Mouse (Mus musculus) urinary bladder, postnatal 14 days (tissue): Measurements from ENCODE around the gene Gabarapl1.
"Not testable (repeated sequence)": the region's sequence is repeated elsewhere in the genome, so short reads cannot be mapped to it uniquely, and the experiment has no call there.

Experiments
- DNase-seq: peaks from one replicate; pipeline ENCODE4 v3.0.0; 2021; ENCODE audit warnings: low spot score

Gabarapl1 gene

DNA sequence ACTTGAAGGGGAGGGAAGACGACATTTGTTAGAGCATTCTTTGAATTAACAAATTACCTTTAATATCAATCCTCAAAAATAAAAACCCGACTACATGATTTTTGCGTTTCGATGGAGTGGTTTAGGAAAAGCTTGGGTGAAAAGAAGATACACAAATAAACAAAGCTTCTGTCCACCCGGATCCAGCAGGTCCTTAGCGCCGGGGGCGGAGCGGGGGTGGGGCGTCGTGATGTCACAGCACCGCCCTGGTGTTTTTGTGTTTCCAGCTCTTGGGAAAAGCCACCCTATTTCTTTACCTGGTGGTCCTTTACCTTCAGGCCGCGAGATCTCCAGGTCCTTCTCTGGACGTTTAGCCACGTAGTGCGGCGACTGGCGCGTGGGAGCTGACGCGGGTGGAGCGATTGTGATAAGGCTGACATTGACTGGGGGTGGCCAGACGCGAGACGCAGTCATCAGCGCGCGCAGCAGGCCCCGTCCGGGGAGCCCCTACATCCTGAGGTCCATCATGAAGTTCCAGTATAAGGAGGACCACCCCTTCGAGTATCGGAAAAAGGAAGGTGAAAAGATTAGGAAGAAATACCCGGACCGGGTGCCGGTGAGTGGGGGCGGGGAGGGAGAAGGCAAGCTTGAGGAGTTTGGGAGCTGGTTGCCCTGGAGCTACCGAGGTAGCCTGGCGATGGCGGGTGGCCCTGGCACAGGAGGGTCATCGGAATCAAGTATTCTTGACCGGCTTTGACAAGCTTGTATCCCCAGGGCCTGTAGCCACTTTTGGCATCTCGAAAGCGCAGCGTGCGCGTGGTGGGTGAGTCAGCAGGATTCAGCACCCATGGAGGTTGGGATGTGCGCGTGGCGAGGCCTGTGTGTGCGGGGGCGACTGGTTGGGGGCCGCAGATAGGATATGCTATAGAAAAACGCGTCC is at the start of gene Gabarapl1:
Gabarapl1 (plus strand) TSS at position 219 of the 919 bp plus-strand sequence.
- DNase-seq: peak; percentile 82

DNA sequence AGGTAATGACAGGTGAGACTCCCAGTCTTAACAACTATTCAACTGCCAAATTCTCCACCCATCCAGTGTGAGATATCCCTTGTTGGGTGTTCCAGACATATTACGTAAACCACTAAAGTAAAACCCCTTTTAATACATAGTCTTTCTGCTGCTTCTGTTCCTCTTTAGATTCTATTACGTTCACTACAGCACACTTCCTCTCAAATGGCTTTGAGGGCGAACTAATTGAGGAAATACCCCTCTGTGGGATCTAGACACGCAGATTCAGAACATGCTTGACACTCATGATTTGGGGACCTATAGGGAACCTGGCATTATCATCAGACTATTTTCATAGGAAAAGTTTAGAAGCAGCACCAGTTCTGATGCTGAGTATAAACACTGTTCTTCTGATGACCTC is 38.0 kb upstream of the Gabarapl1 start:
- DNase-seq: no peak

DNA sequence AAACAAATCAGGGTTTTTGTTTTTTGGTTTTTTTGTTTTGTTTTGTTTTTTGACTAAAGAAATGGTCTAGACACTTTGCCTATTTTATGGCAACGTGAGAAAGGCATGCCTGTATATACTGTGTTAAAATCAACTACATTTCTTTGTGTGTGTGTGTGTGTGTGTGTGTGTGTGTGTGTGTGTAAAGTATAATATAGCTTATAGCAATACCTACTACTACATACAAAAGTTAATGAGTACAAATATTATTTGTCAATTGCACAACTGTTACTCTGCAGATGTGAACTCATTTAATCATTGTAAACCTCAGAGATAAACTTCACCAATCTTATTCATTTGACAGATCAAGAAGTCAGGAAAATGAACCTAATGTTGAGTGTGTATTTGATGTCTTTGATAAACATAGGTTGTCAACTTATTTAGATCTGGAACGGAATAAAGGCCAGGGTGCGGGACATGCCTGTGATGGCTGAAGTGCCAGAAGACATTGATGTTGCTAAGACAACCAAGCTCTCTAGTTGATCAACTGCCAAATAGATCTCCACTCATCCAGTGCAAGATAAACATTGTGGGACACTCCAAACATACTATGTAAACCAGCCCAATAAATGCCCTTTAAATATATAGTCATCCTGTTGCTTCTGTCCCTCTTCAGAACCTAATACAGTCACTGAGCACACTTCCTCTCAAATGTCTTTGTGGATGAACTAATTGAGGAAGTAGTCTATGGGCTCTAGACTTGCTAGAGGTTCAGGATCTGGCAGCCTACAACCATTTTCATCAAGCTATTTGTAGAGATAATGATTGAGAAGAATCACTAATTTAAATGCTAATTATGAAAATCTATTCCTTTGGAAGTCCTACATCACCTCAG is 35.4 kb upstream of the Gabarapl1 start:
- DNase-seq: no peak

DNA sequence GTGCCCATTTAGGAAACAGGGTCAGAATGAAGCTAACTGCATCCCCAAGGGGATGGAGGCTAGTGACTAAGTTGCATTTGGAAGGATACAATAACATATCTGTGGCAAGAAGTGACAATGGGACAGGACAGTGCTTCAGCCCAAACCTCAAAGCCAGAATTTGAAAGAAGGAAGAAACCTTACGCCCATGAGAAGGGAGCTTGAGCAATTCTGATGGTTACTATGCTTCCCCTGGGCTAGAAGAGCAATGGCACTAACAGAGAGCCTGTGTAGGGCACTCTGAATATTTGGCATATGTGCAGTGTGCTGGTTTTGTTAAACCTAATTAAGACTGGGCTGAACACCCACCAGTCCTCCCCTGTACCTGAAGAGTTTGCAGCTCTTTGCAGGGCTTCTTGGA is 33.4 kb upstream of the Gabarapl1 start:
- not testable (repeated sequence) for DNase-seq

DNA sequence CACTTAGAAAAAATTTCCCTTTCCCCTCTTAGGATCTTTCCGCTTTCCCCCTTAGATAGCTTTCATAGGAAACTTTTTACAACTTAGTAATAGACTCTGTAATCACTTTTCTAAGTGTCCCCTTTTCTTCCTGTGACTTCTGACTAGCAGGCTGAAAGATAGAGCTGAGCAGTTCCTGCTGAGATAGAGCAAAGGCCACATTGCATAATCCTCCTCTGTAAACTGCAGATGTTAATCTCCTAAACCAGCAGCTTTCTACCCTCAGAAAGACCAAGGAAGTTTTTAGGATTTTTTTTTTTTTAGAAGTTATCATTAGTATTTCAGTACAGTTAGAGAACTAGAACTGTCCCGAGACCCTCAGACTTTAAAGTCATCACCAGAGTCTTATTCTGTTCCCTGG is 29.5 kb upstream of the Gabarapl1 start:
- DNase-seq: no peak

DNA sequence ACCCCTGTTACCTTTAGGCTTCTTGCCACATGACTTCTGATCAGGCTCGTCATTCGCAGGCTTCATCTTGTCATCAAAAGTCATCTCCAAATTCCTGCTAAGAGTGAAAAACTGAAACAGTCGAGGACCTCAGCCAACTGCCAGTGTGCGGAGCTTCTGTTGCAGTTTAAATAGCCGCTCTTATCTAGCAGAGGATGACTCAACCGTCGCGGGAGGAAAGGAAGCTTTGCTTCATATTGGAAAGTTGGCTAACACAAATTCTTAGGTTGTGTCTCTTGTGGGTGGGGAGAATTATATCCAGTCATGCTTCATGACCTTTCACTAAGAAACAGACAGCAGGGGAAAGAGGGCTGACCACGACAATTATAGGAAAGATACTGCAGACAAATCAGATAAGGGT is 25.9 kb upstream of the Gabarapl1 start, which contains the start of gene Olr1:
Olr1 (minus strand) TSS at position 142 of the 400 bp plus-strand sequence.
- no peak for DNase-seq

DNA sequence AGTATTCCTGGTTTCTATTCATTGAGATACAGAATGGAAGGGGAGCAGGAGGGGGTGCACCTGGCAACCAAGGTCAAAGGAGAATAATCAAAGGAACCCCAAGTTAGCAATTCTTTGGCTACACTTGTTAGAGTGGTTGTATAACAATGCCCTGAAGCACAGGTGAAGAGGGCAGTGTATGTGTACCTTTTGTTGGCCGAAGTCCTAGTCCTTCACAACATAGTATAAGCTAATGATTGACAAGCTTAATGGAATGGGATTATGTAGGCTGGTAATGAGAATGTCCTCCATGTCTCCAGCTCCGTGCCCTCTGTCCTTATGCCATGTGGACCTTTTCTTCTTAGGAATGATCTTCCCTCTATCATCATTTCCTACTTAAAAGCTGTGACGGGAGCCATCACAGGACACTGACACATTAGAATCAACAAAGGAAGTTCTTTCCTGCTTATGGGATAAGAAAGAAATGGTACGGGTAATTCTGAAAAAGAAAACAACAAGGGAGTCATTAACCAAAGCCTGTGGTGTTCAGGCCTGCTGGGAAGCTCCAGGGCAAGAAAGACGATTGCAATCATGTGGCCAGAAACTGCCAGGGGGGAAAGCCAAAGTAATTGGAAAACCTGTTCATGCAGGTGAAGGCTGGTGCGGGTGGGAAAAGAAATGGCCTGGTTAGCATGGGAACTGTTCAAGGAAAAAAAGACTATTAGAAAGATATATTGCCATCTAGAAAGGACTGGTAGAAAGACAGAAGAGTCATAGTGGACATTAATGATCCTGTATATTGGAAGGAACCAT is 22.6 kb upstream of the Gabarapl1 start:
- DNase-seq: no peak

DNA sequence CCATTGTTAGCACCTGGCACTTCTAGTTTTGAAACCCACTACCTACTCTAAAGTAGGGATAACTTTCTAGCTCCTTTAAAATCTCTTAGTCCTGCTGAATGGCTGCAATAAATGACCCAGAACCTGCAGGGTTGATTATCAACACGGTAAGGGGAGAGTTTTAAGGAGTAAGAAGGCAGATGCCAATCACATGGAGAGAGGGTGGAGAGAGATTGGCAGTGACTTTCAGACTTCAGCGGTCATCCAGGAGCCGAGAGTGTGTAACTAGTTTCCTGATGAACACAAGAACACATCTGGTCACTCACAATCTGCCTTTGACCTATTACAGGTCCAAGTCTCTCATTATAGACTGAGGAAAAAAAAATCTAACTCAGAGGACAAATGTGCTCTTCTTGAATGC is 20.6 kb upstream of the Gabarapl1 start, which contains the start of gene Tmem52b:
Tmem52b (plus strand) TSS at position 189 of the 400 bp plus-strand sequence.
- DNase-seq: no peak

DNA sequence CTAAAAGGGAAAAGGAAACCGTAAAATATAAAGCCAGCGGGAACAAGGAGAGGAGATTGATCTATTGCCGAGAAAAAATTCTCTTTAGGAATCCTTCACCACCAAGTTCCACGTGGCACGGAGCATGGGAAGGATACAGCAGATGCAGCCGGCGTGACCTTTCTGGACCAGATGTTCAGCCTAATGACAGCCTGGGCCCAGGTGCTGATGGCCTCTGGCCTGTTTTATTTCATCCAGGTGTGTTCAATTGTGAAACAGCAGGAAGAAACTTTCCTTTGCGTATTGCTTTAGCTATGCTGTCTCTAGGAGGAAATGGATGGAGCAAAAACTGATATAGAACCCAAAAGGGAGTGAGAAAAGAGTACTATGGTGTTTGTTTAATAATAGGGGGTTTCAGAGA is 20.1 kb upstream of the Gabarapl1 start:
- DNase-seq: no peak

DNA sequence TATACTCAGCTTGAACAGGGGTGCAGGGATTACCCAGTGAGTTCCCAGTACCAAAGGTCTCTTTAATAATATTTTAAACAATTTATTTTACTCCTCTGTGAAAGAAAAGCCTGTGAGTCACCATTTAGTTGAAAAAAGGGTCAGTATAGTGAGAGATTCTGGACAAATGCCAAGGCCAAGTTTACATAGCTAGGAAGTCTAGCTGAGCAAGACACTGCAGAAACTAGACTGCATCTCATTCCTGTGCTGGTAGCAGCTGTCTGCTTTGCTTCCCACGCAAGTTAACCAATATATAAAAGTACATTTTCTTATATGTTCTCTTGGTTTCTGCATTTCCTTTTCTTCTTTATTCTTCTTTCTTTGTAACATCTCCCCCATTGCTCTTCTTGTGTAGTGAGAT is 19.6 kb upstream of the Gabarapl1 start:
- DNase-seq: no peak

DNA sequence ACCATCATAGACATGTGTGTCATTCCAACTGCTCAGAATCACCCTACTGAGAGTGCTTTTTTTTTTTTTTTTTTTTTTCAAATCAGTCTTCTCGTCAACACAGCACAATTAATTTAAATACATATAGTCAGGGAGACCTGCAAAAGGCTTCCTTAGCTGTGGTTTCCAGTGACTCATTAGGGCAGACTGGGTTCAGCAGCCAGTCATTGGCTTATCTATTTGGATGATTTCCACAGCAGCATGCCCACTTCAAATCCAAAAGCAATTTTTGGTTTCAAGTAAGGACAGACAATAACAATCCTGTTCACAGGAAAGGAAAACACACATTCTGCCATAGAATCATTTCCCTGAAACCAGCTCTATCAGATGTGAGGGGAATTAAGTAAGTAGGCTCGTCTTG is 18.6 kb upstream of the Gabarapl1 start:
- no peak for DNase-seq

DNA sequence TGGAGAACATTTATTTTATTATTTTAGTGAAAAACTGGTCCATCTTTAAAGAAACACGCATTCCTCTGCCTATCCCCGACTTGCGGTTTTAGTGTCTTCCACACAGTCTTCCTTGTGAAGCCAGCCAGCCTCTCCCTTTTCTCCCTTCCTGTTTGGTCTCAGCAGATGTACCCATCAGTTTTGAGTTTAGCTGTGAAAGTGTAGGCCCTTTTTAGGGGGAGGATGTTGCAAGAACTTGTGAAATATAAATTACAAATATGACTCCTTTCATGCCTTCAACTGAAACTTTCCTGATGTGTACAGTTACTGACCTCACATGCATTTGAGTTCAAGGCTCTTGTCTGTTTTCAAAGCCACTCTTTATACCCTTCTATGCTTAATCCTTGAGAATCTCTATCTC is 17.9 kb upstream of the Gabarapl1 start:
- no peak for DNase-seq

DNA sequence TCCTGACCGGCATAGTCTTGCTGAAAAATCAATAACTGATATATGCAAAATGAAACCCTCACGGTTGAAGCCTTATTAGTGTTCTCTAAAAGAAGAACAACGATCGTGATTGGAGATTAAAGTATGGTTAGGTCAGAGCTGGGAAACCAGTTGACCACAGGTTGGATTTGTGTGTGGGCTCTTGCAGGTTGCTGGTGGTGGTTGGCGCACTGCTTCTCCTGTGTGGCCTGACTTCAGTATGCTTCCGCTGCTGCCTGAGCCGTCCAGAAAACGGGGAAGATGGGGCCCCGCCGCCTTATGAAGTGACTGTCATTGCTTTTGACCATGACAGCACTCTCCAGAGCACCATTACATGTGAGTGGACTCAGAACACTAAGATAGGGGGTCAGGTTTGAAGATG is 16.6 kb upstream of the Gabarapl1 start:
- no peak for DNase-seq

DNA sequence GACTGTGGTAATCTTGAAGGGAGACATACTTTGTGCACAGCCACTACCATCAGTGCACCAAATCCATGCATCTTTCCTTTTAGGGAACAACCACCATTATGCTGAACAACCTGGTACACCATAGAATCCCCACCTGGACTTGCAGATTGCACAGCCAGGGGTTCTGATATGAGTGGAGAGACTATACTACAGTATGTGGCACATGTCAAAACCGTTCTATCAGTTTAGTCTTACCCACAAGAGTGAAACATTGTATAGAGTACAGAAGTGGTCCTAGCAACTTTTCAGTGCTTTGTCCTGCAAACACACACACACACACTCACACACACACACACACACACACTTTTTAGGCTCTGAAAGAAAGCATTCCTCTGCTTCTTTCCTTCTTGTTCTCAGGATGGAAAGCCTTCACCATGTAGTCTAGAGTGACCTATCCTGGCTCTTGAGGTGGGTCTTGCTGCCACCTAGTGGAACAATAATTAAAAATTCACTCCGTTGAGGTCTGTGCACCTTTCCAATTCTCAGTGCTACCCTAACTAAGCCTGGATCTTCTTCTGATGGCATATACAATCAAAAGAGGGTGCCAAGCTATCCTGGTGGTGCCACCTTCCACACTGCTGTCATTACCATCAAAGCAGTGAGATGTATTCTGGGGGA is 15.1 kb upstream of the Gabarapl1 start:
- peak; percentile 24 for DNase-seq

DNA sequence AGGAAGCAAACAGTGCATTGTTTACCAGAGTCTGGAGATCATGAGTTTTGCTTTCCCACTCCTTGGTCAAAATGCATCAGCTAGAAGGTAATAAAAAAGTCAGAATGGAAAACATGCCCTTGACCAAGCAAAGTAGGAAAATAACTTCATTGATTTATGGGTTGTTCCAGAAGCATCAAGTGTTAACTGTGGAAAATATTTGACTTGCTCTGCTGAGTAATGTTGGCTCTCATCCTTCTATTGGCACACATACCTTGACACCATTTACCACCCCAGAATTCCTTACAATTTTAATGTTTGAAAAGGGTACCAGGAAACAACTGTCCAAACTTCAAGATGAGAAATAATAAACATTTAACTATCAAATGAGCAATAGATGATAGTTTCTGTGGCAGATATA is 6.9 kb upstream of the Gabarapl1 start:
- no peak for DNase-seq

DNA sequence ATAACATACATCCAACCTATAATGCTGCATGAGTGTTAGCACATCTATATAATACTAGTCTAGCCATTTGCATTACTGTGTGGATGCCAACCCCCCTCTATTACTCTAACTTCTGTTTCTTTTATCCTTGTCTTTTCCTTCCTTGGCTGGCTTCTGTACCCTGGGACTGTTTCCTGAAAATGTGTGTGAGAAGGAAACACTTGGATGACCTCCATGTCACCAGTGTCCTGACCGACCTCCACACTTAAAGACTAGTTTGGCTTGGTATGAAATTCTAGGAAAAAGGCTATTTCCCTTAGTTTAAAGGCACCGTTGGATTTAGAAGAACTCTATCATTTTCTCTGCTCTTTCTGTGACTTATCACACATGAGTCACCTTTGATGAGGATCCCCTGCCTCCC is 5.5 kb upstream of the Gabarapl1 start:
- DNase-seq: no peak

DNA sequence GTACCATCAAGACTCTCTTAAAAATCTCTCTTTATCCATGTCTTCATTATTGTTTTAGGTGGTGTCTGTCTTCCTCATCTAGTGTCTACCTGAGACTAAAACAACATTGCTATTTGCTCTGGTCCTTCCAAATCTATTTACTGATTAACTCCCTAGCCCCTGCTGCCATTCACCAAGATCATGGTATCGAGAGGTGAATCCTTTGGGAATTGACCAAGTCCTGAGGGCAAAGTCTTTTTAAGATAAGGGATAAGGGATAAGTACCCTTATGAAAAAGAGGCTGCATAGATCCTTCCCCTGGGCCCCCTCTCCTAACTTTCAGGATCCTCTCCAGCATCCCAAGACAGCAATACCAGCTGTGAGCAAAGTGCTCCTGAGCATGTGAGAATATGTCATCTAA is 3.4 kb upstream of the Gabarapl1 start:
- no peak for DNase-seq

DNA sequence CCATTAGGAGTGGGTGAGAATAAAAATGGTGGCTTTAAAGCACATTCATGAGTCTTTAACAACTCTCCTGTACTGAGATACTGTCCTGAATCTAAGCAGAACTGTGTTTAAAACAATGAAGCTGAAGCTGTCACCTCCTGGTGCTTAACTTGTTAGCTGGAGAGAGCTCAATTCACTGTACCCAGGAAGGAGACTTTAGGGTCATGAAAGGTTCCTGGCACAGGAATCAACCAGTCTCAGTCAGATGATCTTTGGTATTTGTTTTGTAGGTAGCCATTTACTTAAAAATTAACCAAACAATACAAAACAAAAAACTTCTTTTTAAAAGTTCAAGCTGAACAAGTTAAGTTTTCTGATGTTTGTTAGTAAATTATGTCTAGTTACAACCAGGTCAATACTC is 2.7 kb upstream of the Gabarapl1 start:
- no peak for DNase-seq

DNA sequence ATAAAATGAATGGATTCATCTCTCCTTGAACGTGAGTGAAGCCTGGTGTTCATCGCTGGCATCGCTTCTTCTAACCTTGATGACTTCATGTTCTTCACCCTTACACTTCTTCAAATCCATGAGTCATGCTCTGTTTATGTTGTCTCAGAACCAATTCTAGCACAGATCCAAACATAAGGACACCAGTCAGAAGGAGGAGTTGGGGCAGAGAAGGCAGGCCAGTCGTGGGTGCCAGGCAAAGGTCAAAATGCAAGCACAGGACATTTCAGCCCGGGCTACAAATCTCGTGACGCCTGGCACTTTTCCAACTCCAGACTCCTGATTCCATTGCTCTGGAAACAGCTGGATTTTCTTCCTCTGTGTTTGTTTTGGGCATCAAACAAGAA is 411 bp upstream of the Gabarapl1 start:
- DNase-seq: peak; percentile 67

DNA sequence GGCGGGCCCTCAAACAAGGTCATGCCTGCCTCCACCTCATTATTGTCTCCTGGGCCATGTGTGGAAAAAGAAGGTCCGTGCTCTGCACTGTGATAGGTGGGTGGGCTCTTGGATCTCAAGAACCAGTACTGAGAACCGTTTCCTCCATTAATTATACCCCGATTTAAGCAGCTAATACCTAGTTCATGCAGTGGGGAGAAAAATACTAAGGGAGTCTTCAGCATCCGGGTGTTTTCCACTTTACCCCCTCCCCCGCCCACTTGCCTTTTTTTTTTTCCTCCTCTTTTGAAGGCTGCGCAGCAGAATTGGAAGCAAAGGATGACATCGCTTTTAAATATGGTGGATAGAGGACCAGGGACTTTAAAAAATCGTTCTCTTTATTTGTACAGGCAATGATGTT is 1.1 kb downstream of the Gabarapl1 start:
- DNase-seq: no peak

DNA sequence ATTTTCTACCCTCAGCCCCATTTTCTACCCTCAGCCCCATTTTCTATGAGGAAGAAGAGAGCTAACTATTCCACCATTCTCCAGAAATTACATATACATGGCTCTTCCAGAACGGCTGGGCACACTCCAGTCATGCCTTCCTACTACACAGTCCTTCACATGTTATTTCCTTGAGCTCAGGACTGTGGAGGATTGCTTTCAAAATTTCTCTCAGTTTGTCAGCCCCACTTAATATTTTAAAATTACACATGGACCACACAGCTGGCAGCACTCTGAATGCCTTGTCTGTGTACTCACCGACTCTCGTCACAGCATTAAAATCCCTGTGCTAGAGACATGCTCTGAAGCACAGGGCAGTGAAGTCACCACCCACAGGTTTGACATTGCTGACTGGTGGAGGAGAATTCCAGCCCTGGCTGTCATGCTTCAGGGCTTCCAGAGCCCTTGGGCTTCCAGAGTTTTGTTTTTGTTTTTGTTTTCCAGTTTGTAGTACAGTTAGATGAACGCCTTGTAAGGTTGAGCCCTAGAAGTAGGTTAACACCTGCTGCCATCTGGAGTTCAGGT is 1.7 kb downstream of the Gabarapl1 start:
- no peak for DNase-seq
